Mouse (Mus musculus): ENCODE data around the gene Tspoap1. TPM values are rescaled to one million over a fixed set of nuclear protein-coding genes. Genes with fewer than 3 reads are reported as not detected.

Gene Tspoap1
- 1.1 and 1.2 TPM in 2 replicates for polyA plus RNA-seq (2015; fragmentation: Nextera tagmentation; extraction: Ambion mirVana)

- Histone ChIP-seq H3K36me3 (ENCODE audit: control insufficient read depth, insufficient read depth) (no peaks in the 10 kb centered on the region), H3K9me3 (replicated peaks; ENCODE audit: control insufficient read depth, low read length) (no peaks in the 10 kb centered on the region), H3K4me1 (ENCODE audit: control insufficient read depth, insufficient read depth, low read length) (peaks cover 12% of the 10 kb centered on the region), H3K4me2 (ENCODE audit: low read depth, low read length) (no peak within 1 kb of the TSS), H3K27me3 (ENCODE audit: control insufficient read depth, insufficient read depth, low read length) (peaks cover 62% of the 10 kb centered on the region), H3K27ac (ENCODE audit: low read length) (no peak within 1 kb of the TSS), H3K4me3 (ENCODE audit: low read length) (no peak within 1 kb of the TSS), H3K9ac (ENCODE audit: low read length) (no peak within 1 kb of the TSS)
- WGBS: 7% methylated on average over 23 of the region's 23 CpGs
- 0 out of 2 replicates have a peak, but pooled peaks have one; percentile 15 for ATAC-seq (replicated peaks; ENCODE audit: extremely low read depth, insufficient read depth, low FRiP score)
Measured at GRCm38 (mm10) chr11:87760301-87761081, at the start of gene Tspoap1. TSS of gene Tspoap1 (plus strand) at chr11:87760541.

GRCm38 (mm10) chr11:87712188-87712587 lies 48.2 kb upstream of the Tspoap1 start:
- no peaks in the 10 kb centered on the region for H3K36me3 ChIP-seq (ENCODE audit: control insufficient read depth, insufficient read depth)

GRCm38 (mm10) chr11:87715999-87716398 lies 44.3 kb upstream of the Tspoap1 start:
- H3K27me3 ChIP-seq (ENCODE audit: control insufficient read depth, insufficient read depth, low read length): no peaks in the 10 kb centered on the region
- 78% methylated on average over 4 of the region's 4 CpGs for WGBS
- H3K27ac ChIP-seq (ENCODE audit: low read length): no peak overlapping the region
- H3K36me3 ChIP-seq (ENCODE audit: control insufficient read depth, insufficient read depth): no peaks in the 10 kb centered on the region
- H3K4me2 ChIP-seq (ENCODE audit: low read depth, low read length): no peak overlapping the region
- H3K9me3 ChIP-seq (replicated peaks; ENCODE audit: control insufficient read depth, low read length): no peaks in the 10 kb centered on the region
- H3K9ac ChIP-seq (ENCODE audit: low read length): no peak overlapping the region
- no peak overlapping the region for H3K4me3 ChIP-seq (ENCODE audit: low read length)
- ATAC-seq (replicated peaks; ENCODE audit: extremely low read depth, insufficient read depth, low FRiP score): no peak
- H3K4me1 ChIP-seq (ENCODE audit: control insufficient read depth, insufficient read depth, low read length): no peaks in the 10 kb centered on the region

More at GRCm38 (mm10) chr11:87712188-87712587, 48.2 kb upstream of the Tspoap1 start:
- Histone ChIP-seq H3K4me2 (ENCODE audit: low read depth, low read length) (no peak overlapping the region), H3K4me1 (ENCODE audit: control insufficient read depth, insufficient read depth, low read length) (peaks cover 5% of the 10 kb centered on the region; the same call in 1 of the 2 replicates), H3K9me3 (replicated peaks; ENCODE audit: control insufficient read depth, low read length) (no peaks in the 10 kb centered on the region), H3K4me3 (ENCODE audit: low read length) (no peak overlapping the region), H3K27ac (ENCODE audit: low read length) (no peak overlapping the region), H3K9ac (ENCODE audit: low read length) (no peak overlapping the region), H3K27me3 (ENCODE audit: control insufficient read depth, insufficient read depth, low read length) (no peaks in the 10 kb centered on the region)
- ATAC-seq (replicated peaks; ENCODE audit: extremely low read depth, insufficient read depth, low FRiP score): no peak
- WGBS: 63% methylated on average over 4 of the region's 4 CpGs

- Histone ChIP-seq H3K4me2 (ENCODE audit: low read depth, low read length) (no peak overlapping the region), H3K9me3 (replicated peaks; ENCODE audit: control insufficient read depth, low read length) (no peaks in the 10 kb centered on the region), H3K27ac (ENCODE audit: low read length) (no peak overlapping the region), H3K36me3 (ENCODE audit: control insufficient read depth, insufficient read depth) (no peaks in the 10 kb centered on the region), H3K27me3 (ENCODE audit: control insufficient read depth, insufficient read depth, low read length) (no peaks in the 10 kb centered on the region), H3K4me3 (ENCODE audit: low read length) (no peak overlapping the region), H3K4me1 (ENCODE audit: control insufficient read depth, insufficient read depth, low read length) (no peaks in the 10 kb centered on the region), H3K9ac (ENCODE audit: low read length) (no peak overlapping the region)
- WGBS: 72% methylated on average over 7 of the region's 7 CpGs
- ATAC-seq (replicated peaks; ENCODE audit: extremely low read depth, insufficient read depth, low FRiP score): no peak
Measured at GRCm38 (mm10) chr11:87719526-87719925, 40.8 kb upstream of the Tspoap1 start.

- 43% methylated on average over 9 of the region's 9 CpGs for WGBS
- Histone ChIP-seq H3K4me1 (ENCODE audit: control insufficient read depth, insufficient read depth, low read length) (no peaks in the 10 kb centered on the region), H3K9ac (ENCODE audit: low read length) (no peak overlapping the region), H3K4me3 (ENCODE audit: low read length) (no peak overlapping the region), H3K9me3 (replicated peaks; ENCODE audit: control insufficient read depth, low read length) (no peaks in the 10 kb centered on the region), H3K27ac (ENCODE audit: low read length) (peak overlapping the region; percentile 68), H3K4me2 (ENCODE audit: low read depth, low read length) (peak overlapping the region; percentile 13; the same call in 1 of the 2 replicates), H3K27me3 (ENCODE audit: control insufficient read depth, insufficient read depth, low read length) (no peaks in the 10 kb centered on the region), H3K36me3 (ENCODE audit: control insufficient read depth, insufficient read depth) (no peaks in the 10 kb centered on the region)
- ATAC-seq (replicated peaks; ENCODE audit: extremely low read depth, insufficient read depth, low FRiP score): no peak
Measured at GRCm38 (mm10) chr11:87720324-87720723, 40.0 kb upstream of the Tspoap1 start.

- Histone ChIP-seq H3K27me3 (ENCODE audit: control insufficient read depth, insufficient read depth, low read length) (no peaks in the 10 kb centered on the region), H3K9ac (ENCODE audit: low read length) (no peak overlapping the region), H3K27ac (ENCODE audit: low read length) (peak overlapping the region; percentile 68), H3K9me3 (replicated peaks; ENCODE audit: control insufficient read depth, low read length) (no peaks in the 10 kb centered on the region), H3K4me1 (ENCODE audit: control insufficient read depth, insufficient read depth, low read length) (peaks cover 4% of the 10 kb centered on the region), H3K4me2 (ENCODE audit: low read depth, low read length) (peak overlapping the region; percentile 13; the same call in 1 of the 2 replicates), H3K36me3 (ENCODE audit: control insufficient read depth, insufficient read depth) (no peaks in the 10 kb centered on the region), H3K4me3 (ENCODE audit: low read length) (no peak overlapping the region)
- ATAC-seq (replicated peaks; ENCODE audit: extremely low read depth, insufficient read depth, low FRiP score): 0 out of 2 replicates have a peak, but pooled peaks have one; percentile 41
- WGBS: 68% methylated on average over 9 of the region's 9 CpGs
Measured at GRCm38 (mm10) chr11:87720839-87721238, 39.5 kb upstream of the Tspoap1 start.

GRCm38 (mm10) chr11:87722168-87722567 lies 38.2 kb upstream of the Tspoap1 start:
- H3K9ac ChIP-seq (ENCODE audit: low read length): no peak overlapping the region
- WGBS: 84% methylated on average over 3 of the region's 3 CpGs
- peaks cover 16% of the 10 kb centered on the region for H3K4me1 ChIP-seq (ENCODE audit: control insufficient read depth, insufficient read depth, low read length)
- H3K4me3 ChIP-seq (ENCODE audit: low read length): no peak overlapping the region
- H3K4me2 ChIP-seq (ENCODE audit: low read depth, low read length): no peak overlapping the region
- ATAC-seq (replicated peaks; ENCODE audit: extremely low read depth, insufficient read depth, low FRiP score): no peak
- H3K27me3 ChIP-seq (ENCODE audit: control insufficient read depth, insufficient read depth, low read length): no peaks in the 10 kb centered on the region
- no peaks in the 10 kb centered on the region for H3K36me3 ChIP-seq (ENCODE audit: control insufficient read depth, insufficient read depth)
- no peak overlapping the region for H3K27ac ChIP-seq (ENCODE audit: low read length)
- no peaks in the 10 kb centered on the region for H3K9me3 ChIP-seq (replicated peaks; ENCODE audit: control insufficient read depth, low read length)

GRCm38 (mm10) chr11:87722891-87723290 lies 37.5 kb upstream of the Tspoap1 start:
- Histone ChIP-seq H3K36me3 (ENCODE audit: control insufficient read depth, insufficient read depth) (no peaks in the 10 kb centered on the region), H3K9me3 (replicated peaks; ENCODE audit: control insufficient read depth, low read length) (no peaks in the 10 kb centered on the region), H3K9ac (ENCODE audit: low read length) (no peak overlapping the region), H3K4me1 (ENCODE audit: control insufficient read depth, insufficient read depth, low read length) (peaks cover 16% of the 10 kb centered on the region), H3K27ac (ENCODE audit: low read length) (no peak overlapping the region), H3K4me3 (ENCODE audit: low read length) (no peak overlapping the region), H3K4me2 (ENCODE audit: low read depth, low read length) (no peak overlapping the region), H3K27me3 (ENCODE audit: control insufficient read depth, insufficient read depth, low read length) (no peaks in the 10 kb centered on the region)
- no peak for ATAC-seq (replicated peaks; ENCODE audit: extremely low read depth, insufficient read depth, low FRiP score)
- WGBS: 81% methylated on average over 4 of the region's 4 CpGs

- no peaks in the 10 kb centered on the region for H3K36me3 ChIP-seq (ENCODE audit: control insufficient read depth, insufficient read depth)
- H3K27me3 ChIP-seq (ENCODE audit: control insufficient read depth, insufficient read depth, low read length): no peaks in the 10 kb centered on the region
- H3K4me2 ChIP-seq (ENCODE audit: low read depth, low read length): peak overlapping the region; percentile 36
- no peaks in the 10 kb centered on the region for H3K9me3 ChIP-seq (replicated peaks; ENCODE audit: control insufficient read depth, low read length)
- H3K4me1 ChIP-seq (ENCODE audit: control insufficient read depth, insufficient read depth, low read length): peaks cover 16% of the 10 kb centered on the region
- H3K4me3 ChIP-seq (ENCODE audit: low read length): no peak overlapping the region
- peak overlapping the region; percentile 78 for H3K27ac ChIP-seq (ENCODE audit: low read length)
- no peak for ATAC-seq (replicated peaks; ENCODE audit: extremely low read depth, insufficient read depth, low FRiP score)
- peak overlapping the region; percentile 51; the same call in 1 of the 2 replicates for H3K9ac ChIP-seq (ENCODE audit: low read length)
Measured at GRCm38 (mm10) chr11:87725515-87725914, 34.8 kb upstream of the Tspoap1 start.
